In the genomic region with DNA sequence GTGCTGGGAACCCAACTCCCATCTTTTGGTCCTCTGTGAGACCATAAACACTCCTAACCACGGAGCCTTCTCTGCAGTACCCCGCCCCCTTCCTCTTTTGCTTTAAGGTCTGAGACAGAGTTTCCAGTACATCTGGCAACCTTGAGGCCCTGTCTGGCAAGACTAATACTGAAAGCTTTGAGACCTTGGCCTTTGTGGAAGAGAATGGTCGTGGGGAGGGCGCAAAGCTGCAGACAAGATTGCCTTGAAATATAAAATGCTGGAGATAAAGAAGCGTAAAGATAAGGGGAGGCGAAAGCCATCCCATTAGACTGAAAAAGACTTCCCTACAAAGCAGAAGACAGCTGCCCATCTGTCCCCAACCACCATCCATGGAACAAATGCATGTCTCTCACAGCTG, we compare ENCODE assay signal across 10 mouse cellular contexts. TPM values are rescaled to one million over a fixed set of nuclear protein-coding genes. Genes with fewer than 3 reads are reported as not detected.
DNase-seq lines count a peak whose midpoint lies in the region; ATAC-seq lines count a peak whose summit lies in the region.
"Had no signal": no experiment of that assay in that cellular context is flagged by ENCODE, and none has a peak within 500 bp of the region (broad histone marks: within the 10 kb centered on the region; RNA-seq: fewer than 3 reads in every experiment).

No protein-coding gene starts in this region.

- DNase-seq in layer of hippocampus, adult 9-10 months (ENCODE audit: low spot score): no peak
- no peak for DNase-seq in layer of hippocampus, adult 11-12 months (ENCODE audit: low spot score)

- no peaks in the 10 kb centered on the region for H3K27me3 ChIP-seq in megakaryocyte, embryonic 14.5 days (replicated peaks)
- H3K27me3 ChIP-seq in embryonic facial prominence, embryonic 13.5 days: no peaks in the 10 kb centered on the region
- H3K27me3 ChIP-seq in intestine, embryonic 15.5 days (replicated peaks): no peaks in the 10 kb centered on the region
- no peaks in the 10 kb centered on the region for H3K27me3 ChIP-seq in neural tube, embryonic 13.5 days

- no peaks in the 10 kb centered on the region for H3K9me3 ChIP-seq in megakaryocyte, embryonic 14.5 days
- no peaks in the 10 kb centered on the region for H3K9me3 ChIP-seq in embryonic facial prominence, embryonic 13.5 days
- H3K9me3 ChIP-seq in intestine, embryonic 15.5 days: no peaks in the 10 kb centered on the region
- no peaks in the 10 kb centered on the region for H3K9me3 ChIP-seq in neural tube, embryonic 13.5 days

- H3K27ac ChIP-seq in embryonic facial prominence, embryonic 13.5 days: no peak overlapping the region
- H3K27ac ChIP-seq in intestine, embryonic 15.5 days: no peak overlapping the region
- H3K27ac ChIP-seq in neural tube, embryonic 13.5 days (replicated peaks): no peak overlapping the region

- 88% methylated on average over 6 of the region's 6 CpGs for WGBS in embryonic facial prominence, embryonic 13.5 days
- WGBS in intestine, embryonic 15.5 days: 68% methylated on average over 6 of the region's 6 CpGs
- 87% methylated on average over 6 of the region's 6 CpGs for WGBS in neural tube, embryonic 13.5 days

- H3K4me3 ChIP-seq in megakaryocyte, embryonic 14.5 days (replicated peaks): peak overlapping the region; percentile 95
- H3K4me3 ChIP-seq in embryonic facial prominence, embryonic 13.5 days: no peak overlapping the region
- peak overlapping the region; percentile 59; the same call in 1 of the 2 replicates for H3K4me3 ChIP-seq in intestine, embryonic 15.5 days (replicated peaks)
- H3K4me3 ChIP-seq in neural tube, embryonic 13.5 days: no peak overlapping the region

- ATAC-seq in megakaryocyte, adult 5-6 weeks (ENCODE audit: poor library complexity, severe bottlenecking): no peak
- no peak for ATAC-seq in embryonic facial prominence, embryonic 13.5 days (ENCODE audit: insufficient number of reproducible peaks, insufficient read depth, low FRiP score, low TSS enrichment, low read depth)
- no peak for ATAC-seq in intestine, embryonic 15.5 days
- no peak for ATAC-seq in neural tube, embryonic 13.5 days (ENCODE audit: low read depth)

- H3K4me1 ChIP-seq in megakaryocyte, embryonic 14.5 days: peaks cover 60% of the 10 kb centered on the region
- H3K4me1 ChIP-seq in embryonic facial prominence, embryonic 13.5 days: peaks cover 18% of the 10 kb centered on the region
- peaks cover 18% of the 10 kb centered on the region for H3K4me1 ChIP-seq in intestine, embryonic 15.5 days (replicated peaks)
- peaks cover 35% of the 10 kb centered on the region for H3K4me1 ChIP-seq in neural tube, embryonic 13.5 days (replicated peaks)

- H3K4me2 ChIP-seq in embryonic facial prominence, embryonic 13.5 days: peak overlapping the region; percentile 87
- peak overlapping the region; percentile 87 for H3K4me2 ChIP-seq in intestine, embryonic 15.5 days (replicated peaks)
- H3K4me2 ChIP-seq in neural tube, embryonic 13.5 days: peak overlapping the region; percentile 87

- H3K36me3 ChIP-seq in megakaryocyte, embryonic 14.5 days (replicated peaks; ENCODE audit: low read length): peaks cover 39% of the 10 kb centered on the region
- H3K36me3 ChIP-seq in embryonic facial prominence, embryonic 13.5 days: peaks cover 4% of the 10 kb centered on the region; the same call in 1 of the 2 replicates
- H3K36me3 ChIP-seq in intestine, embryonic 15.5 days: no peaks in the 10 kb centered on the region
- no peaks in the 10 kb centered on the region for H3K36me3 ChIP-seq in neural tube, embryonic 13.5 days

- no peak overlapping the region for H3K9ac ChIP-seq in embryonic facial prominence, embryonic 13.5 days
- H3K9ac ChIP-seq in intestine, embryonic 15.5 days: no peak overlapping the region
- H3K9ac ChIP-seq in neural tube, embryonic 13.5 days: peak overlapping the region; percentile 87

RNA-seq across cellular contexts. Expression of a gene that starts 1.3 kb away (rescaled TPM):
- 21.8 and 28.5 TPM in 2 replicates for polyA plus RNA-seq in megakaryocyte, embryonic 14.5 days (2012; ENCODE audit: insufficient read depth, low replicate concordance)
- total RNA-seq in megakaryocyte, adult 5-6 weeks (2015): 4.4 and 5.6 TPM in 2 replicates
- total RNA-seq in megakaryocyte, adult 5-6 weeks (2017): 9.9 and 14.3 TPM in 2 replicates
- 14.5 and 15.3 TPM in 2 replicates for polyA plus RNA-seq in embryonic facial prominence, embryonic 13.5 days (2015; fragmentation: Nextera tagmentation; extraction: Ambion mirVana)
- polyA plus RNA-seq in intestine, embryonic 15.5 days (2015; fragmentation: Nextera tagmentation; extraction: Ambion mirVana): 17.2 and 20.8 TPM in 2 replicates
- polyA plus RNA-seq in neural tube, embryonic 13.5 days (2015; fragmentation: Nextera tagmentation; extraction: Ambion mirVana): 19.4 and 20.4 TPM in 2 replicates

RNA-seq across cellular contexts. Expression of a gene that starts 8.5 kb away (rescaled TPM):
- not detected in 2 replicates for polyA plus RNA-seq in megakaryocyte, embryonic 14.5 days (2012; ENCODE audit: insufficient read depth, low replicate concordance)
- total RNA-seq in megakaryocyte, adult 5-6 weeks (2015): 0.05 TPM in 1 of 2 replicates, not detected in the other
- not detected in 2 replicates for total RNA-seq in megakaryocyte, adult 5-6 weeks (2017)
- polyA plus RNA-seq in embryonic facial prominence, embryonic 13.5 days (2015; fragmentation: Nextera tagmentation; extraction: Ambion mirVana): not detected in 2 replicates
- polyA plus RNA-seq in intestine, embryonic 15.5 days (2015; fragmentation: Nextera tagmentation; extraction: Ambion mirVana): 0.05 and 0.09 TPM in 2 replicates
- polyA plus RNA-seq in neural tube, embryonic 13.5 days (2015; fragmentation: Nextera tagmentation; extraction: Ambion mirVana): 0.55 and 0.57 TPM in 2 replicates
- total RNA-seq: common myeloid progenitor, adult 5-6 weeks had no signal

RNA-seq across cellular contexts. Expression of a gene that starts 22.0 kb away (rescaled TPM):
- polyA plus RNA-seq in megakaryocyte, embryonic 14.5 days (2012; ENCODE audit: insufficient read depth, low replicate concordance): 0.07 TPM in 1 of 2 replicates, not detected in the other
- total RNA-seq in megakaryocyte, adult 5-6 weeks (2015): 0.58 and 0.71 TPM in 2 replicates
- total RNA-seq in megakaryocyte, adult 5-6 weeks (2017): 1.4 and 2.3 TPM in 2 replicates
- polyA plus RNA-seq in embryonic facial prominence, embryonic 13.5 days (2015; fragmentation: Nextera tagmentation; extraction: Ambion mirVana): 0.31 and 0.43 TPM in 2 replicates
- 1.5 and 1.7 TPM in 2 replicates for polyA plus RNA-seq in intestine, embryonic 15.5 days (2015; fragmentation: Nextera tagmentation; extraction: Ambion mirVana)
- polyA plus RNA-seq in neural tube, embryonic 13.5 days (2015; fragmentation: Nextera tagmentation; extraction: Ambion mirVana): 0.65 and 1.1 TPM in 2 replicates

RNA-seq across cellular contexts. Expression of a gene that starts 31.5 kb away (rescaled TPM):
- polyA plus RNA-seq in megakaryocyte, embryonic 14.5 days (2012; ENCODE audit: insufficient read depth, low replicate concordance): 0.11 TPM in 1 of 2 replicates, not detected in the other
- not detected in 2 replicates for total RNA-seq in megakaryocyte, adult 5-6 weeks (2015)
- not detected in 2 replicates for total RNA-seq in megakaryocyte, adult 5-6 weeks (2017)
- 0.20 TPM in 1 of 2 replicates, not detected in the other for polyA plus RNA-seq in embryonic facial prominence, embryonic 13.5 days (2015; fragmentation: Nextera tagmentation; extraction: Ambion mirVana)
- polyA plus RNA-seq in intestine, embryonic 15.5 days (2015; fragmentation: Nextera tagmentation; extraction: Ambion mirVana): not detected in 2 replicates
- not detected in 2 replicates for polyA plus RNA-seq in neural tube, embryonic 13.5 days (2015; fragmentation: Nextera tagmentation; extraction: Ambion mirVana)
- total RNA-seq: common myeloid progenitor, adult 5-6 weeks had no signal
- polyA plus RNA-seq: heart, embryonic 14.5 days; urinary bladder, adult 2 months had no signal

RNA-seq across cellular contexts. Expression of a gene that starts 46.3 kb away (rescaled TPM):
- polyA plus RNA-seq in megakaryocyte, embryonic 14.5 days (2012; ENCODE audit: insufficient read depth, low replicate concordance): not detected in 2 replicates
- not detected in 2 replicates for total RNA-seq in megakaryocyte, adult 5-6 weeks (2015)
- not detected in 2 replicates for total RNA-seq in megakaryocyte, adult 5-6 weeks (2017)
- polyA plus RNA-seq in embryonic facial prominence, embryonic 13.5 days (2015; fragmentation: Nextera tagmentation; extraction: Ambion mirVana): not detected in 2 replicates
- 0.08 TPM in 1 of 2 replicates, not detected in the other for polyA plus RNA-seq in intestine, embryonic 15.5 days (2015; fragmentation: Nextera tagmentation; extraction: Ambion mirVana)
- polyA plus RNA-seq in neural tube, embryonic 13.5 days (2015; fragmentation: Nextera tagmentation; extraction: Ambion mirVana): 0.14 and 0.18 TPM in 2 replicates
- total RNA-seq: common myeloid progenitor, adult 5-6 weeks had no signal
- polyA plus RNA-seq: urinary bladder, adult 2 months had no signal

Comparison
In these comparisons a context has a peak if more than half of its experiments do, and no peak if none do; other contexts are left out.
1. H3K4me3 ChIP-seq: peak in megakaryocyte, embryonic 14.5 days (single experiment) and intestine, embryonic 15.5 days (single experiment); none in embryonic facial prominence, embryonic 13.5 days (single experiment) and neural tube, embryonic 13.5 days (single experiment).
2. Peak in every context shown above with its lines, with median percentiles within 50 percentile points of each other: H3K4me2 ChIP-seq.